Mouse (Mus musculus): Measurements from ENCODE around the gene Slc22a4. TPM values are rescaled to one million over a fixed set of nuclear protein-coding genes. Genes with fewer than 3 reads are reported as not detected.

The Slc22a4 gene
- polyA plus RNA-seq, 1 experiment from 2014 or later: 1.4 TPM

Other genes starting within 250 kb of the Slc22a4 start
- gene Gm12216, start 168.8 kb downstream of the Slc22a4 start, polyA plus RNA-seq (2014; fragmentation: Nextera tagmentation; extraction: Ambion mirVana): 1.1 TPM in 2 replicates
- 8.6 and 12.9 TPM in 2 replicates for gene Slc22a5, start 136.4 kb downstream of the Slc22a4 start, polyA plus RNA-seq (2014; fragmentation: Nextera tagmentation; extraction: Ambion mirVana)
- gene Slc22a21, start 47.8 kb downstream of the Slc22a4 start, polyA plus RNA-seq (2014; fragmentation: Nextera tagmentation; extraction: Ambion mirVana): 5.2 and 5.5 TPM in 2 replicates
- 52.1 and 54.6 TPM in 2 replicates for gene Pdlim4, start 40.9 kb upstream of the Slc22a4 start, polyA plus RNA-seq (2014; fragmentation: Nextera tagmentation; extraction: Ambion mirVana)
- 19.3 and 25.1 TPM in 2 replicates for gene P4ha2, start 72.0 kb upstream of the Slc22a4 start, polyA plus RNA-seq (2014; fragmentation: Nextera tagmentation; extraction: Ambion mirVana)
- not detected in 2 replicates for gene Csf2, start 221.6 kb upstream of the Slc22a4 start, polyA plus RNA-seq (2014; fragmentation: Nextera tagmentation; extraction: Ambion mirVana)
- gene Il3, start 239.2 kb upstream of the Slc22a4 start, polyA plus RNA-seq (2014; fragmentation: Nextera tagmentation; extraction: Ambion mirVana): not detected in 2 replicates